Mouse (Mus musculus): ENCODE data around the gene Myrf. TPM values are rescaled to one million over a fixed set of nuclear protein-coding genes. Genes with fewer than 3 reads are reported as not detected.

Gene Myrf
- polyA plus RNA-seq, 1 experiment from 2014 or later = 0.44 TPM

DNA sequence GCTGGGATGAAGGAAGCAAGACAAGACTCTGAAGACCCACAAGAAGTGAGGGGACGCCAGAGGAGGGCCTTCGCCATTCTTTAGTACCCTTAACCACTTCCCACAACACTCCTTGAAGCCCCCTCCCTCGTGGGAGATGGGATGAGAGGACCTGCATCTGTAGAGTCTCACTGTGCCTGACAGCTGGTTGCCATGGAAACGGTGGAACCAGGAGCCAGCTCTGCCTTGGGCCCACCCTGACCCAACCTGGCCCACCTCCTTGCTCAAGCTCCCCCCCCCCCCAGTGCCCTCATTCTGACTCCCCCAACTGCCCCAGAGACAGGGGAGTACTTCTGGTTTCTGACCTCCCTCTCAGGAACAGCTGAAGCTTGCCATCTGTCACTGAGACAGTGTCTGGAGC is 19.0 kb downstream of the Myrf start:
- H3K9me3 ChIP-seq = no peaks in the 10 kb centered on the region
- H3K36me3 ChIP-seq = no peaks in the 10 kb centered on the region
- 61% methylated on average over 4 of the region's 4 CpGs for WGBS
- H3K27ac ChIP-seq = no peak overlapping the region
- no peak overlapping the region for H3K9ac ChIP-seq
- H3K4me1 ChIP-seq (replicated peaks) = peaks cover 6% of the 10 kb centered on the region
- no peak overlapping the region for H3K4me3 ChIP-seq
- H3K4me2 ChIP-seq = no peak overlapping the region
- H3K27me3 ChIP-seq = no peaks in the 10 kb centered on the region
- no peak for ATAC-seq (ENCODE audit: low FRiP score)

DNA sequence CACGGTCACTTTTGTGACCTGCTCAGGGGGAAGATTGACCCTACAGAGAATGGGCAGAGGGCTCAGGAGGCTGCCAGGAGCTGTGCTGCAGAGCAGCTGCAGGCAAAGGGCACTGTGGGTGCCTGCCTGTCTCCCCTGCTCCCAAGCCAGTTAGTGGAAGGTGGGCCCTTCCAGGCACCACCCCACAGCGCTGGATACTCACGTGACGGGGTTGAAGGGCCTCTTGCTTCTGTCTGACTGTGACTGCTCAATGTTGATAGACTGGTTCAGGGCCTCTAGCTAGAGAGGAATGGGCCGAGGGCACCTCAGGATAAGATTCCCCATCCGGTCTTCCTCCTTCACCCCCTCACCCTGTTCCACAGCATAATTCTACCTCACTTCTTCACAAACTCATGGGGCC is 21.0 kb downstream of the Myrf start:
- Histone ChIP-seq H3K27me3 (no peaks in the 10 kb centered on the region), H3K4me1 (replicated peaks) (no peaks in the 10 kb centered on the region), H3K9me3 (no peaks in the 10 kb centered on the region), H3K27ac (no peak overlapping the region), H3K36me3 (no peaks in the 10 kb centered on the region), H3K4me2 (no peak overlapping the region), H3K4me3 (no peak overlapping the region), H3K9ac (no peak overlapping the region)
- ATAC-seq (ENCODE audit: low FRiP score) = no peak
- 74% methylated on average over 6 of the region's 6 CpGs for WGBS

DNA sequence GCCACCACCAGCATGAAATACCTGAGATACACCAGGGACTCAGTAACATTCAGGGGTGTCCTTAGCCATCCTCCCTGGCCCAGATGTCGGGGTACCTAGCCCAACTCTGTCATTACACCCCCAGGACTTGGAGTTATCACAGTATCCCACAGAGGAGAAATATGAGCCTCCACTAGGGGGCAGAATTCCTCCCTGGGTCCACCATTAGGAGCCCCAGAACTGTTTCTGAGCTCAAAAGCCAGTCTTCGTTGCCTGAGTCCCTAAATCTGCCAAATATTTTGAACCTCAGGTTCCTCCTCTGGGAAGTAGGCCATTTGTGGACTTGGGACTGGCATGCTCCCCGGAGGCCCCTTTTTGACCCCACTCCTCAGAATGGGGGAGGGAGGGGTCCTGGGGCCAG is 21.4 kb downstream of the Myrf start:
- no peak overlapping the region for H3K27ac ChIP-seq
- no peaks in the 10 kb centered on the region for H3K27me3 ChIP-seq
- no peak overlapping the region for H3K4me2 ChIP-seq
- H3K4me3 ChIP-seq = no peak overlapping the region
- H3K36me3 ChIP-seq = no peaks in the 10 kb centered on the region
- ATAC-seq (ENCODE audit: low FRiP score) = no peak
- H3K9me3 ChIP-seq = no peaks in the 10 kb centered on the region
- H3K4me1 ChIP-seq (replicated peaks) = no peaks in the 10 kb centered on the region
- 54% methylated on average over 3 of the region's 3 CpGs for WGBS
- H3K9ac ChIP-seq = no peak overlapping the region

DNA sequence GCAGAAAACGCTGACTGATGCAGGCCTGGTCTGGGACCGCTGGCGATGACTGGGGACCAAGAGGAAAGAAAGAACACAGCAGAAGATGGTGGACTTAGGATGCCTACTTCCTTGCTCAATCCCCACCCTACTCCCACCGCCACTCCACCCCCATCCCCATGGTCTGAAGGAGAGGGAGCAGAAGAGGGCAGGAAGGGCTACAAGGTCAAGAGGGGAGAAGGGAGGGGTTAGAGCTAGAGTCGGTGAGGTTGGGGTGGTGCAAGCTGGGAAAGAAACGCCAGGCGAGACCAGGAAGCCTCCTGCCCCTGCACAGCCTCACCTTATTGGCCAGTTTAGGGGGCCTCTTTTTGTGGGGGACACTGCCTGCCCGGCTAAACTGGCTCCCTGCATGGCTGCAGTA is 24.4 kb downstream of the Myrf start:
- WGBS = 82% methylated on average over 8 of the region's 8 CpGs
- H3K27ac ChIP-seq = no peak overlapping the region
- no peaks in the 10 kb centered on the region for H3K4me1 ChIP-seq (replicated peaks)
- no peak overlapping the region for H3K4me3 ChIP-seq
- H3K4me2 ChIP-seq = no peak overlapping the region
- no peaks in the 10 kb centered on the region for H3K27me3 ChIP-seq
- peaks cover 21% of the 10 kb centered on the region for H3K36me3 ChIP-seq
- no peaks in the 10 kb centered on the region for H3K9me3 ChIP-seq
- no peak for ATAC-seq (ENCODE audit: low FRiP score)
- H3K9ac ChIP-seq = no peak overlapping the region

DNA sequence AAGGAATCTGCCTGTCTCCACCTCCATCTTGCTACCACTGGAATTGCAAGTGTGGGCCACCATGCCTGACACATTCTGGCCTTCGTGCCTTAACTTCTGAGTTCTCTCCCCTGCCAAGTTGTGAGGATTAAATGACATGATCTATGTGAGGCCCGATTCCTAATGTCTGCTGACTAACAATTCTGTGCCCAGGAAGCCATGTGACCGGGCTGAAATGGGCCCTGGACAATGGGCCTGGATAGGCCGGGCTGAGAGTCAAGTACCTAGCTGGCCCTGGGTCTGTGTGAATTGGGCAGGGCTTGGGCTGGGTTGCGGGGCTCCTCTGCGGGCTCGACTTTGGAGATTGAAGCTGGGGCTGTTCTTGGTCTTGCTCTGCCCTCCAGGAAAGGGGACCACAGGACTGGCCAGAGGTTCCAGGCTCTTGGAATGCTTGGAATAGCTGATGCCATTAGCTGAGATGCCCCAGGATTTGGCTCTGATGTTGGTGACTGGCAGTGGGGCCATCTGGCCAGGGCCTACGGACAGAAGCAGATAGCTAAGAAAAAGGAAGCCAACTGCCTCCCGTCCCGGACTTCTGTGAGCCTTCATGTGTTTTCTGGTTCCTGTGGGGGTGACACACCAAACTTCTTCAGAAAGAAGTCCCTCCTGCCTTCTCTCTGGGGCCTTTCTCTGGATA is 26.6 kb downstream of the Myrf start:
- H3K4me3 ChIP-seq = no peak overlapping the region
- no peak overlapping the region for H3K4me2 ChIP-seq
- H3K9me3 ChIP-seq = no peaks in the 10 kb centered on the region
- no peaks in the 10 kb centered on the region for H3K4me1 ChIP-seq (replicated peaks)
- no peak overlapping the region for H3K9ac ChIP-seq
- WGBS = 88% methylated on average over 10 of the region's 10 CpGs
- no peak for ATAC-seq (ENCODE audit: low FRiP score)
- peaks cover 43% of the 10 kb centered on the region for H3K36me3 ChIP-seq
- H3K27me3 ChIP-seq = no peaks in the 10 kb centered on the region
- H3K27ac ChIP-seq = no peak overlapping the region

DNA sequence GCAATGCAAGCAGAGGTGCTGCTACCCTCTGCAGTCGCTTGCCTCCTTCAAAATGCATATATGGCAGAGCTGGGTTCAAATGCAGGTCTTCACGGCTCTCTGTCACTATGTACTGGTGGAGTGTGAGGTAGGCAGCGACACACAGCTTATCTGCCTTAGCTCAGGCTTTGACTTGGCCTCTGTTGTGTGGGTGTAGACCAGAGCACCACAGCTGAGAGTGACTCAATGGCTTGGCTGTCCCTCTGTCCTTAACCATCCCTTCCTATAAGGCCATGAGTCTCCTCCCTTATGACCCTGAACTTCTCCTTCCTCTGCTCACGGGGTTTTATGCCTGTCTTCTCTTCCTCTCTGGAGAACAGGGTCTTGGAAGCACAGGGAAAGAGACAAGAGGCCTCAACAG is 29.7 kb downstream of the Myrf start:
- no peaks in the 10 kb centered on the region for H3K4me1 ChIP-seq (replicated peaks)
- no peak overlapping the region for H3K9ac ChIP-seq
- H3K4me2 ChIP-seq = no peak overlapping the region
- H3K27ac ChIP-seq = no peak overlapping the region
- no peak overlapping the region for H3K4me3 ChIP-seq
- peaks cover 72% of the 10 kb centered on the region for H3K36me3 ChIP-seq
- no peaks in the 10 kb centered on the region for H3K9me3 ChIP-seq
- no peaks in the 10 kb centered on the region for H3K27me3 ChIP-seq
- ATAC-seq (ENCODE audit: low FRiP score) = no peak
- WGBS = 85% methylated on average over 4 of the region's 4 CpGs

DNA sequence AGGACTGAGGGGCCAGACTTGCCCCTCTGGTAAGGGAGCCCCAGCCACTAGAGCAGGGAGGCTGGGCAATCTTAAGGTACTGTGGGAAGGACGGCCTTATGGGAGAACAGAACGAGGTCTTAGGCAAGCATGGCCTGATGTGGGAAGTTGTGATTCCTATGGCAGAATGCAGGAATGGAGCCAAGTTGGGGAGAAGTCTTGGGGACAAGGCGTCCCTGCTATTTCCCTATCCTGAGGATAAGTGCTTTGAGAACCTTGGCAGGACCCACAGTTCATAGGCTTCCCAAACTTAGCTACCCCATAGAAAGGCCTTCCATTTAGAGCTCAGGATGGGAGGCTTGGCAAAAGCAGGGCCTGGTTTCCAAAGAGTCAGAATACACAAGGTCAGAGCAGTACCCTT is 31.7 kb downstream of the Myrf start:
- Histone ChIP-seq H3K36me3 (peaks cover 74% of the 10 kb centered on the region), H3K9ac (no peak overlapping the region), H3K27ac (no peak overlapping the region), H3K4me1 (replicated peaks) (peaks cover 12% of the 10 kb centered on the region), H3K4me2 (no peak overlapping the region), H3K4me3 (no peak overlapping the region), H3K27me3 (no peaks in the 10 kb centered on the region), H3K9me3 (no peaks in the 10 kb centered on the region)
- ATAC-seq (ENCODE audit: low FRiP score) = no peak
- WGBS = 89% methylated on average over 3 of the region's 3 CpGs

DNA sequence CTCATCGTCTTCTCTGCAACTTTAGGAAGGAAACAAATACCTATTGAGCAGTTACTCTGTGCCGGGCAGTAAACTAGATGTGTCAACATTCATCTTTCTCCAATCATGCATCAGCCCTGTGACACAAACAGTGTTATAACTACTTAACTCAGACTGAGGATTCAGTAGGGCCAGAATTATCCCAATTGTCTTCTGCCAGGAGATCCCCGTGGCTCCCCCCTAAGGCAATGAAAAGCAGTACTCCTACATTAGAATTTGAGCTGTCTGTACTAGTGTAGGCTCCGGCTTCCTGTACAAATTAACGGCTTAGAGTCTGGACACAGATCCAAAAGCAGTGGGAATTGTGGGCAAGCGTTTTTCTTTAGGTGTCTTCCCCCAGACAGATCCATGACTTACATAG is 35.5 kb downstream of the Myrf start:
- Histone ChIP-seq H3K36me3 (peaks cover 51% of the 10 kb centered on the region), H3K9me3 (no peaks in the 10 kb centered on the region), H3K27ac (peak overlapping the region; percentile 85; the same call in 1 of the 2 replicates), H3K4me2 (peak overlapping the region; percentile 78), H3K4me3 (peak overlapping the region; percentile 64), H3K4me1 (replicated peaks) (peaks cover 21% of the 10 kb centered on the region), H3K27me3 (no peaks in the 10 kb centered on the region), H3K9ac (peak overlapping the region; percentile 88; the same call in 1 of the 2 replicates)
- ATAC-seq (ENCODE audit: low FRiP score) = no peak
- 75% methylated on average over 6 of the region's 6 CpGs for WGBS

DNA sequence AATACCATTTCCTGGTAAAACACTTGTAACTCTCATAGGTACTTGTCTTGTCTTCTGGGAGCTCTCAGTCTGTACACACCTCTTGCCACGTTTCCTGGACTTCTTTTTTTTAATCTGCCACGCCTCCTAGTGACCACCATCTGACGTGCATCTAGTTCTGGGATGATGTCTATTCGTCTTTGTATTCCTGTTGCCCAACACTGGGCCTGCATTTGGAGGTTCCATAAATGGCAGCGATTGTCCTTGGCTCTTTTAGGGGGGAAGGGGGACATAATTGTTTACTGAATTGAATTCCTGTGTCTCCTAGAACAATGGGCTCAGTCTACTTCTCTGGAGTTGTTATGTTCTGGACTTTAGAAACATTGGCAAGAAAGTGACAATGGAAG is 35.9 kb downstream of the Myrf start:
- H3K9ac ChIP-seq = peak overlapping the region; percentile 88
- WGBS = 3% methylated on average over 5 of the region's 5 CpGs
- peak overlapping the region; percentile 78 for H3K4me2 ChIP-seq
- no peaks in the 10 kb centered on the region for H3K9me3 ChIP-seq
- peak overlapping the region; percentile 85 for H3K27ac ChIP-seq
- H3K36me3 ChIP-seq = peaks cover 51% of the 10 kb centered on the region
- peak; percentile 23 for ATAC-seq (ENCODE audit: low FRiP score)
- peak overlapping the region; percentile 64 for H3K4me3 ChIP-seq
- peaks cover 21% of the 10 kb centered on the region for H3K4me1 ChIP-seq (replicated peaks)
- no peaks in the 10 kb centered on the region for H3K27me3 ChIP-seq

DNA sequence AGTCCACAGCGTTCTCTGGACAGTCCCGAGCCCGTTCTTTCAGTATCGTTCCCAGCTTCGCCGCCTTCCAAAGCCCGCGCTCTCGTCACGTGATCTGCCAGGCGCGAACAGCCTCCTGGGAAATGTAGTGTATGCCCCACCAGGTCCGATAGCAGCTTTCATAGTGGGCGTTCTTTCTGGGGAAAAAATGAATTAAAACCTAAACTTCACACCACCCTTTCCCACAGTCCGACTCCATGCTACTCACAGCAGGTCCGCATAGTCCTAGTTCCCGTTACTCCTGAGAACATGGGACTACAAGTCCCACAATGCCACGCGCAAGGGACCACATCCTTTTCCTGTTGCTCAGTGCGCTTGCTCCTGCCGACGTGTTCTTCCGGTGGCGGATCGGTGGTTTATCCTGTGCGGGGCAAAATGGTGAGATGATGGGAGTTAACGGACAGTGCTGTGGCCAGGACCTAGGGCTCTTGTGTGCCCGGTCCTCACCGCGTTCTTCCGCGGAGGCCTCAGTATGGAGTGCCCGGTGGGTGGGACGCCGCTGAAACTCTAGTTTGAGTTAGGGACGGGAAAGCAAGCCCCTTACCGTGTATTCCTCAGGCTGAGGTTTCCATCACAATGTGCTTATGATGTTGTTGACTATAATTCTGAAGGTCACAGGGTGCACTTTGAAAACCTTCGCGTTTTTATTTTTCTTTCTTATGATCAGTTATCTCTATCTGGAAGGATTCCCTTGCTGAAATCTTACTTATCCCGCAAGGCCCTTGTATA is 36.5 kb downstream of the Myrf start, which contains the start of the genes Tmem258 and Fen1:
Tmem258 (plus strand) TSS at position 167 of the 768 bp plus-strand sequence.
Fen1 (minus strand) TSS at position 322 of the 768 bp plus-strand sequence.
- H3K4me3 ChIP-seq = peak within 1 kb of the TSS; percentile 64
- H3K27me3 ChIP-seq = no peaks in the 10 kb centered on the region
- H3K4me2 ChIP-seq = peak within 1 kb of the TSS; percentile 78
- H3K27ac ChIP-seq = peak within 1 kb of the TSS; percentile 85
- peaks cover 51% of the 10 kb centered on the region for H3K36me3 ChIP-seq
- H3K9me3 ChIP-seq = no peaks in the 10 kb centered on the region
- peaks cover 21% of the 10 kb centered on the region for H3K4me1 ChIP-seq (replicated peaks)
- under 1% methylated on average over 40 of the region's 40 CpGs for WGBS
- peak; percentile 94 for ATAC-seq (ENCODE audit: low FRiP score)
- peak within 1 kb of the TSS; percentile 88 for H3K9ac ChIP-seq

DNA sequence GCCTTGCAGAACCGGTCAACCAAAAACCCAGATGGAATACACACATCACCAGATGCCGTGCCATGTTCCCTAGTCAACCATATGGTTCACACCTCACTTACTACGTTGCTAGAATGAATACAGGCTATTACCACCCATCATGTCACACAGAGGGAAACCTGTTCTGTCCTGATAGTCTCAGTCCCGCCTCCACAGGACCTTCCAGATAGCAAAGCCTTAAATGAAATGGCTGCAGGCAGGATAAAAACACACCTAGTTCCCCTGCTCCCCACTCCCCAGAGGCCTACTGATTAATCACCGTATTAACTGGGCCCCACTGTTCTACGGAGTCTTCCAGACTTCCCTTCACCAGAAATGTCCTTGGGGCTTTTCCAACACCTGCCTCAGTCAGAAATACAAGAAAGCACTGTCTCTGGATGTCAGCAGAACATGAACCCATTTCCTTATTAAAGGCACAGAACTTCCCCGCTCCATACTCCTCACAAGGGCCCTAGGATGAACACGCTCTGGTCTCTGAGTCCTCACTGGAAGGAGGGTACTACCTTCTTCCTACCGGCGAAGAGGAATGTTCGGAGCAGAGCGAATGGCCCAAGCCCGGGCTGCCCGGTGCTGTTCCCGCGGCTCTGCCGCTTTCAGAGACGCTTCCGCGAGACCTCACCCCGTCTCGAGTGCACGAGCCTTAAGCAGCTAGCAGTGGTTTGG is 37.3 kb downstream of the Myrf start:
- H3K27me3 ChIP-seq = no peaks in the 10 kb centered on the region
- peaks cover 44% of the 10 kb centered on the region for H3K36me3 ChIP-seq
- 3% methylated on average over 23 of the region's 23 CpGs for WGBS
- peak overlapping the region; percentile 64 for H3K4me3 ChIP-seq
- ATAC-seq (ENCODE audit: low FRiP score) = peak; percentile 1
- peak overlapping the region; percentile 88 for H3K9ac ChIP-seq
- peak overlapping the region; percentile 85 for H3K27ac ChIP-seq
- peak overlapping the region; percentile 78 for H3K4me2 ChIP-seq
- peaks cover 21% of the 10 kb centered on the region for H3K4me1 ChIP-seq (replicated peaks)
- no peaks in the 10 kb centered on the region for H3K9me3 ChIP-seq

DNA sequence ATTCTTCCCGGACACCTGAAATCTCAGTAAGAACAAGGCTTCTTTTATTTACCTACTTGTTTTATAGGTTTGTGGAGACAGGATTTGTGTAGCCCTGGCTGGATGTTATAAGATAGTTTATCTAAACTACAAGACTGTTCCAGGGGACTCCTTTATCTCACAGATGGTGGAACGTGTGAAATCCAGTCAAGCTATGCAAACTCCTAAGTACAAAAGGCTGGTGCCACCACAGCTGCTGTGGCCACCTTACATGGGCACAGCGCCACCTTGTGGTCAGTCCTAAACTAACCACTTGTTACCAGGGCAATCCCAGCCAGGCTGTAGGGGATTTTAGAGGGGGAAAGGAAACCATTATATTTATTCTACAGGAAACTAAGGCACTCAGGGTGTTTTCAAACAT is 41.8 kb downstream of the Myrf start:
- ATAC-seq (ENCODE audit: low FRiP score) = peak; percentile 26; the same call in 1 of the 2 replicates
- Histone ChIP-seq H3K36me3 (peaks cover 50% of the 10 kb centered on the region), H3K4me3 (no peak overlapping the region), H3K9ac (no peak overlapping the region), H3K27ac (no peak overlapping the region), H3K4me1 (replicated peaks) (peaks cover 10% of the 10 kb centered on the region), H3K9me3 (no peaks in the 10 kb centered on the region), H3K4me2 (no peak overlapping the region), H3K27me3 (no peaks in the 10 kb centered on the region)
- 30% methylated on average over 3 of the region's 3 CpGs for WGBS

Measured in hindbrain, embryonic 13.5 days (tissue).